Mouse (Mus musculus): Measurements from ENCODE around the gene Tmem63a. TPM values are rescaled to one million over a fixed set of nuclear protein-coding genes. Genes with fewer than 3 reads are reported as not detected.
A peak's percentile ranks its signal among the peaks of the same experiment; 100 is the strongest.
"Not testable (repeated sequence)": the region's sequence is repeated elsewhere in the genome, so short reads cannot be mapped to it uniquely, and the experiment has no call there.

The Tmem63a gene
- polyA plus RNA-seq, 1 experiment, result not detected

- TF ChIP-seq POLR2A (IDR thresholded peaks at IDR 0.05; ENCODE audit: insufficient read depth, low read depth, low read length) (no peak), CTCF (IDR thresholded peaks at IDR 0.05; ENCODE audit: insufficient read depth, low read depth, low read length) (0 out of 2 replicates have a peak, but pooled peaks have one; percentile 19)
- 62% methylated on average over 4 of the region's 4 CpGs for WGBS
- H3K4me3 ChIP-seq (ENCODE audit: insufficient read depth, low read depth, low read length), result no peak overlapping the region
- H3K4me1 ChIP-seq (ENCODE audit: control insufficient read depth, insufficient read depth, low read length), result no peaks in the 10 kb centered on the region
- no peak overlapping the region for H3K27ac ChIP-seq (ENCODE audit: insufficient read depth, low read depth, low read length)
These were observed 34.1 kb downstream of the Tmem63a start for GRCm38 (mm10) chr1:180976110-180976679.

DNA sequence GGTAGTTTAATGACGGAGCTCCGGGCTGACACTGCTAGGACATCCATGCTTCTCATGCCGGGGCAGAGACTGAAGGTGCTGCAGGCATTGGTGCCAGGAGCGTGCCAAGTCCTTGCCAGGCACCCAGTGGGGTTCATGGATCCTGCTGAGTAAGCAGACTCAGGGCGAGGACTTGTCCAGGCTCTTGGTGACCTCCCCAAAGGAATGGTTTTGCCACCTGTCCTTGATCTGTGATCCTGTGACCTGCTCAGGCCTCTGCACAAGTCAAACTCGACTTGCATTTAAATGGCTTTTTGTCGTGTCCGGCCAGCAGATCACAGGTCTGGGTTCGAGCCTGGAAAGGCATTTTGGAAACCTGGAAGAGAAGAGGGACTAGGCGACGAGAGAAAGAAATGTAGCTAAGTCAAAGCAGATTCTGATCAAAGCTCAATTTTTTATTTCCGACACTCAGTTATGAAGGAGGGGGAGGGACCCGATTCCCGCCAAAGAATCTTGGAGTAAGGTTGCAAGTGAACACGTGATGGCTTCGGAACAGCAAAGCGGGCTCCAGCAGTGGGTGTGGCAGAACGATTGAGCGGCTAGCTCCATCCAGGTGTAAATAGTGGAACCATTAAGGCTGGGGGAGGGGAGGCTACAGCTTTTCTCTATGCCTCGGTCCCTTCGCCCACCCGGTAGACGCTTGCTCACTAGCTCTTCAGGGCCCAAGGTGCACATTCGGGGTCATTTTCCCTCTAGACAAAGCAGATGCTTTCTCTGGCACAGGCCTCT lies 37.5 kb downstream of the Tmem63a start:
- H3K4me1 ChIP-seq (ENCODE audit: control insufficient read depth, insufficient read depth, low read length), result no peaks in the 10 kb centered on the region
- H3K4me3 ChIP-seq (ENCODE audit: insufficient read depth, low read depth, low read length), result no peak overlapping the region
- H3K27ac ChIP-seq (ENCODE audit: insufficient read depth, low read depth, low read length), result no peak overlapping the region
- TF ChIP-seq CTCF (IDR thresholded peaks at IDR 0.05; ENCODE audit: insufficient read depth, low read depth, low read length), result no peak
- TF ChIP-seq POLR2A (IDR thresholded peaks at IDR 0.05; ENCODE audit: insufficient read depth, low read depth, low read length), result no peak
- 85% methylated on average over 24 of the region's 24 CpGs for WGBS

DNA sequence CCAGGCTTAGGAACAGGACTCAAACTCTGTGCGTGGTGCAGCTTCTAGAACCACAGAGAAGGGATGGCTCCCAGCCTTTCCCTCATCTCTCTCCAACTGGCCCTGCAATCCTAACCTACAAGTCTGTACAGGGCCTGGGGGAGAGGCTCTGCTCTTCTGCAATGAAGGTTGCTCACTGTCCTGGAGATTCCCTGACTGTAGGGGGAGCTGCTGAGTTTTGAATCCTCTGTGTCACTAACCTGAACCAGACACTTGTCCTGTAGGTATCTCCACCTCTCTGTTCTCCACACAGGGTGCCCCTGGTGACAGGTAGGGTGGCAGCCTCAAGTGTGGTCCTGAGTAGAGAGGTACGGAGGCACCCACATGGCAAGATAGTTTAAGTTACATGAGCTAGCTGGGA lies 38.3 kb downstream of the Tmem63a start:
- no peaks in the 10 kb centered on the region for H3K4me1 ChIP-seq (ENCODE audit: control insufficient read depth, insufficient read depth, low read length)
- no peak overlapping the region for H3K4me3 ChIP-seq (ENCODE audit: insufficient read depth, low read depth, low read length)
- no peak overlapping the region for H3K27ac ChIP-seq (ENCODE audit: insufficient read depth, low read depth, low read length)
- TF ChIP-seq POLR2A (IDR thresholded peaks at IDR 0.05; ENCODE audit: insufficient read depth, low read depth, low read length) (no peak), CTCF (IDR thresholded peaks at IDR 0.05; ENCODE audit: insufficient read depth, low read depth, low read length) (no peak)
- 58% methylated on average over 2 of the region's 2 CpGs for WGBS

GRCm38 (mm10) chr1:180981298-180982046 lies 39.3 kb downstream of the Tmem63a start:
- H3K4me1 ChIP-seq (ENCODE audit: control insufficient read depth, insufficient read depth, low read length); H3K27ac ChIP-seq (ENCODE audit: insufficient read depth, low read depth, low read length); H3K4me3 ChIP-seq (ENCODE audit: insufficient read depth, low read depth, low read length): not testable (repeated sequence)
- WGBS, result 81% methylated on average over 7 of the region's 7 CpGs

DNA sequence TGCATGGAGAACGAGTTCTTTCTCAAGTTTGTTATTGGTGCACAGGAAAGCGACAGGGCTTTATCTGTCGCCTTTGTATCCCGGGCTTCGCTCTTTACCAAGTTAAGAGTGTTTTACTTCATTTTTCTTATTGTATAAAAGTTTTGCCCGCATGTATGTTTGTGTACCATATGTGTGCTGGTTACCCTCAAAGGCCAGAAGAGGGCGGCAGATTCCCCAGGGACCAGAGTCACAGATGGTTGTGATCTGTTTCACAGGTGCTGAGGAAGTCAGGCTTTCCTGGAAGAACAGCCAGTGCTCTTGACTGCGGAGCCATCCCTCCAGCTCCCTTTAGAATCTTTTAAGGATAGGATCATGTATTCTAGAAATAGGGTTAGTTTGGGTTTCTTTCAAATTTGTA lies 44.6 kb downstream of the Tmem63a start:
- H3K27ac ChIP-seq (ENCODE audit: insufficient read depth, low read depth, low read length), result no peak overlapping the region
- no peak overlapping the region for H3K4me3 ChIP-seq (ENCODE audit: insufficient read depth, low read depth, low read length)
- TF ChIP-seq POLR2A (IDR thresholded peaks at IDR 0.05; ENCODE audit: insufficient read depth, low read depth, low read length), result no peak
- TF ChIP-seq CTCF (IDR thresholded peaks at IDR 0.05; ENCODE audit: insufficient read depth, low read depth, low read length), result no peak
- H3K4me1 ChIP-seq (ENCODE audit: control insufficient read depth, insufficient read depth, low read length), result peaks cover 2% of the 10 kb centered on the region
- WGBS, result 93% methylated on average over 8 of the region's 8 CpGs

DNA sequence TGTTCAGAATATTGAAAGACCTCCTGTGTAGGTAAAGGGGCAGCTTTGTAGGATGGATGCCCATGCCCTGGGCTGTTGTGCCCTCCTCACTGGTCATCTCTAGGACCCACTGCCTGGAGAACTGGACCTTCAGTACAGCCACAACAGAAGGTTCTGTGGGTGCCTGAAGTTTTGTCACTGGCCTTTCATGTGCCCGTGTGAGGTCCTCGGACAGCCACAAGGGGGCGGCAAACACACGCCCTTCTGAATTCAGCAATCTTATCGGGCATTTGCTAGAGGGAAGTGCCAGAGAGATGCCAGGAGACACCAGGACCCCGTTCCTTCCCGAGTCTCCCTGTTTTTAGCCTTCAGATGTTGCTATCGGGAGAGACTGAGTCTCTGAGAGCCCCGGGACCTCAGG lies 45.6 kb downstream of the Tmem63a start:
- H3K4me3 ChIP-seq (ENCODE audit: insufficient read depth, low read depth, low read length), result no peak overlapping the region
- 1% methylated on average over 9 of the region's 9 CpGs for WGBS
- H3K4me1 ChIP-seq (ENCODE audit: control insufficient read depth, insufficient read depth, low read length), result peaks cover 2% of the 10 kb centered on the region
- no peak overlapping the region for H3K27ac ChIP-seq (ENCODE audit: insufficient read depth, low read depth, low read length)
- TF ChIP-seq CTCF (IDR thresholded peaks at IDR 0.05; ENCODE audit: insufficient read depth, low read depth, low read length), result peak; percentile 94
- no peak for TF ChIP-seq POLR2A (IDR thresholded peaks at IDR 0.05; ENCODE audit: insufficient read depth, low read depth, low read length)

GRCm38 (mm10) chr1:180990671-180991070 lies 48.5 kb downstream of the Tmem63a start:
- Histone ChIP-seq H3K4me1 (ENCODE audit: control insufficient read depth, insufficient read depth, low read length) (peaks cover 2% of the 10 kb centered on the region), H3K27ac (ENCODE audit: insufficient read depth, low read depth, low read length) (no peak overlapping the region), H3K4me3 (ENCODE audit: insufficient read depth, low read depth, low read length) (no peak overlapping the region)
- TF ChIP-seq CTCF (IDR thresholded peaks at IDR 0.05; ENCODE audit: insufficient read depth, low read depth, low read length), result no peak
- TF ChIP-seq POLR2A (IDR thresholded peaks at IDR 0.05; ENCODE audit: insufficient read depth, low read depth, low read length), result no peak
- WGBS, result 80% methylated on average over 3 of the region's 3 CpGs

GRCm38 (mm10) chr1:180992142-180992541 lies 50.0 kb downstream of the Tmem63a start:
- no peak for TF ChIP-seq CTCF (IDR thresholded peaks at IDR 0.05; ENCODE audit: insufficient read depth, low read depth, low read length)
- TF ChIP-seq POLR2A (IDR thresholded peaks at IDR 0.05; ENCODE audit: insufficient read depth, low read depth, low read length), result no peak
- peaks cover 2% of the 10 kb centered on the region for H3K4me1 ChIP-seq (ENCODE audit: control insufficient read depth, insufficient read depth, low read length)
- 53% methylated on average over 3 of the region's 3 CpGs for WGBS
- no peak overlapping the region for H3K4me3 ChIP-seq (ENCODE audit: insufficient read depth, low read depth, low read length)
- no peak overlapping the region for H3K27ac ChIP-seq (ENCODE audit: insufficient read depth, low read depth, low read length)

DNA sequence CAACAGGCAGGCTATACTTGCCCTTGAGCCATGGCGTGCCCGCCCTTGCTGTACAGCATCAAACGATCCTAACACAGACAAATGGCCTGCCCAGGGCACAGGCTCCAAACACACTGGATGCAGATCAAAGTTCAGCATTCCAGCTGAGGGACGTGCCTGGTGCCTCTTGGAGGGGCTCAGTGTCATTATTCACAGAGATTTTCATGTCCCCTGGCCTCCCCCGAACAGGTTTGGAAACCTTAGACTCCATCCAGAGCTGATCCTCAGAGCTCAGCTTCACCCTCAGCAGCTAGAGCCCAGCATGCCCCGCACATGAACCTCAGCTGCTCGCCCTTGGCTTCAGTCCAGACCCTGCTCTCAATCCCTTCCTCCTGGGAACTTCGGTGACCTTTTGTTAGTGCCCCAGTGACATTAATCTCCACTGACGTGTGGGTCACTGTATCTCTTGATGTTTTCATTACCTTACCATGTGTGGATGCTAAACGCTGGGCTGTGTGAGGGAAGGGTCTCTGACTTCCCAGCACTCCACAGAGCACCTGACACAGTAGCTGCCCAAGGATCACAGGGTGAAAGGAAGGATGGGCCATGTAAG lies 58.5 kb downstream of the Tmem63a start:
- WGBS, result 59% methylated on average over 10 of the region's 10 CpGs
- no peaks in the 10 kb centered on the region for H3K4me1 ChIP-seq (ENCODE audit: control insufficient read depth, insufficient read depth, low read length)
- no peak overlapping the region for H3K4me3 ChIP-seq (ENCODE audit: insufficient read depth, low read depth, low read length)
- TF ChIP-seq POLR2A (IDR thresholded peaks at IDR 0.05; ENCODE audit: insufficient read depth, low read depth, low read length) (no peak), CTCF (IDR thresholded peaks at IDR 0.05; ENCODE audit: insufficient read depth, low read depth, low read length) (no peak)
- H3K27ac ChIP-seq (ENCODE audit: insufficient read depth, low read depth, low read length), result no peak overlapping the region
